Mouse (Mus musculus) kidney, postnatal 0 days (tissue): ENCODE results near the gene Morn1. TPM values are rescaled to one million over a fixed set of nuclear protein-coding genes. Genes with fewer than 3 reads are reported as not detected.

Experiments used
- ATAC-seq: fragments of 200-750 bp; cut with Nextera tagmentation; replicated peaks from 2 replicates; pipeline ENCODE4 v1.8.0; 2017; ENCODE audit warnings: low read depth, moderate number of reproducible peaks, moderate TSS enrichment, moderate library complexity; ENCODE audit not compliant: low FRiP score
- DNase-seq: peaks from one replicate; pipeline ENCODE4 v3.0.0-alpha.2; 2016; ENCODE audit warnings: low spot score
- H3K27ac ChIP-seq: fragments of 300-500 bp; sonication (generic); 2 replicates; pipeline ENCODE4 v1.5.1; 2014; ENCODE audit warnings: mild to moderate bottlenecking
- H3K27me3 ChIP-seq: fragments of 300-500 bp; sonication (generic); 2 replicates; pipeline ENCODE4 v1.6.1; 2014; ENCODE audit warnings: low read length, mixed read lengths; ENCODE audit not compliant: insufficient read depth
- H3K36me3 ChIP-seq: fragments of 300-500 bp; sonication (generic); 2 replicates; pipeline ENCODE4 v1.6.1; 2014; ENCODE audit warnings: low read length, mixed read lengths; ENCODE audit not compliant: insufficient read depth
- H3K4me1 ChIP-seq: fragments of 300-500 bp; sonication (generic); replicated peaks from 2 replicates; pipeline ENCODE4 v1.6.1; 2014; ENCODE audit warnings: antibody characterized with exemption, low read length, mixed read lengths; ENCODE audit not compliant: insufficient read depth
- H3K4me2 ChIP-seq: fragments of 300-500 bp; sonication (generic); 2 replicates; pipeline ENCODE4 v1.6.1; 2014; ENCODE audit warnings: mild to moderate bottlenecking, low read length, moderate library complexity, mixed read lengths
- H3K4me3 ChIP-seq: fragments of 300-500 bp; sonication (generic); replicated peaks from 2 replicates; pipeline ENCODE4 v1.5.1; 2014; ENCODE audit warnings: low read depth, low read length
- H3K9ac ChIP-seq: fragments of 300-500 bp; sonication (generic); 2 replicates; pipeline ENCODE4 v1.6.1; 2014; ENCODE audit warnings: low read depth, low read length
- H3K9me3 ChIP-seq: fragments of 300-500 bp; sonication (generic); replicated peaks from 2 replicates; pipeline ENCODE4 v1.6.1; 2016; ENCODE audit warnings: low read length, inconsistent platforms, mixed read lengths
- CTCF ChIP-seq: IDR thresholded peaks from 2 replicates; pipeline ENCODE4 v1.5.1; 2016; ENCODE audit warnings: antibody characterized with exemption, low read depth, mild to moderate bottlenecking, moderate library complexity
- WGBS: fragments of 180-500 bp; shearing (Covaris S2); extraction: QIAGEN DNeasy Blood & Tissue Kit; methylation state at CpG from one replicate; pipeline ENCODE4 v1.1.7; 2014; 5-methylcytosine and 5-hydroxymethylcytosine counted together
- polyA plus RNA-seq: library from polyadenylated mRNA; unstranded; fragments of >200 nt; fragmentation: Nextera tagmentation; extraction: Ambion mirVana; gene quantifications from 2 replicates; pipeline ENCODE4 v1.2.1, GENCODE M21; 2015

The Morn1 gene
- polyA plus RNA-seq, 1 experiment from 2014 or later: 7.0 TPM

DNA sequence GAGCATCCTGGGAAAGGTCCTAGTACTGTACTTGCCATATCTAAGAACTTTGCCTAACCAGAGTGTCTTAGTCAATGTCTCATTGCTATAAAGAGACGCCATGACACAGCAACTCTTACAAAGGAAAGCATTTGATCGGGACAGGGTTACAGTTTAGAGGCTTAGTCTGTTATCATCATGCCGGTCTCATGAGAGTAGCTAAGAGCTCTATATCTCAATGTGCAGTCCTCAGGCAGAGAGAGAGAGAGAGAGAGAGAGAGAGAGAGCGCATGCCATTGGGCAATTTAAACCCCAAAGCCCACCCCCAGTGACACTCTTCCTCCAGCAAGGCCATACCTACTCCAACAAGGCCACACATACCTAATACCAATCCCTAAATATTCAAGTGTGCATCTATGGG lies 21.5 kb downstream of the Morn1 start:
- H3K9me3 ChIP-seq: no peaks in the 10 kb centered on the region
- H3K36me3 ChIP-seq: no peaks in the 10 kb centered on the region
- no peak overlapping the region for H3K27ac ChIP-seq
- WGBS: 92% methylated on average over 4 of the region's 4 CpGs
- H3K9ac ChIP-seq: no peak overlapping the region
- no peak for DNase-seq
- no peak for TF ChIP-seq CTCF
- ATAC-seq: no peak
- no peaks in the 10 kb centered on the region for H3K27me3 ChIP-seq
- H3K4me2 ChIP-seq: no peak overlapping the region
- no peaks in the 10 kb centered on the region; the same call in 1 of the 2 replicates for H3K4me1 ChIP-seq
- H3K4me3 ChIP-seq: no peak overlapping the region

DNA sequence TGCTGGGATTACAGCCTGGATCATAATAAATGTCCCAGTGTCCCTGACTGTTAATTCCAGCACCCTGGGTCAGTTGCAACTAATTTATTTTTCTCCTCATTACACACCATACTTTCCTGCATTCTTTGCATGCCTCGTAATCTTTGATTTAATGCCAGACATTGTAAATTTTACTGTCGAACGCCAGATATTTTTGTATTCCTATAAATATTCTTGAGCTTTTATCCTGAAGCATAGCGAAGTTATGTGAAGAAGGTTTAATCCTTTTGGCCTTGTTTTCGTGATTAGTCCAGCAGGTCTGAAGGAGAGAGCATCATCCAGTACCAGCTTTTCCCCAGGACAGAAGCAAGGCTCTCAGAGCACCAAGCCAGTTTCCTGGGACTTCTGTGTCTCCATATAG lies 23.1 kb downstream of the Morn1 start:
- Histone ChIP-seq H3K27me3 (no peaks in the 10 kb centered on the region), H3K9ac (no peak overlapping the region), H3K4me1 (no peaks in the 10 kb centered on the region; the same call in 1 of the 2 replicates), H3K4me3 (no peak overlapping the region), H3K27ac (peak overlapping the region; percentile 36), H3K4me2 (no peak overlapping the region), H3K9me3 (no peaks in the 10 kb centered on the region), H3K36me3 (no peaks in the 10 kb centered on the region)
- DNase-seq (peak; percentile 63), ATAC-seq (no peak)
- 45% methylated on average over 5 of the region's 5 CpGs for WGBS
- TF ChIP-seq CTCF: no peak

DNA sequence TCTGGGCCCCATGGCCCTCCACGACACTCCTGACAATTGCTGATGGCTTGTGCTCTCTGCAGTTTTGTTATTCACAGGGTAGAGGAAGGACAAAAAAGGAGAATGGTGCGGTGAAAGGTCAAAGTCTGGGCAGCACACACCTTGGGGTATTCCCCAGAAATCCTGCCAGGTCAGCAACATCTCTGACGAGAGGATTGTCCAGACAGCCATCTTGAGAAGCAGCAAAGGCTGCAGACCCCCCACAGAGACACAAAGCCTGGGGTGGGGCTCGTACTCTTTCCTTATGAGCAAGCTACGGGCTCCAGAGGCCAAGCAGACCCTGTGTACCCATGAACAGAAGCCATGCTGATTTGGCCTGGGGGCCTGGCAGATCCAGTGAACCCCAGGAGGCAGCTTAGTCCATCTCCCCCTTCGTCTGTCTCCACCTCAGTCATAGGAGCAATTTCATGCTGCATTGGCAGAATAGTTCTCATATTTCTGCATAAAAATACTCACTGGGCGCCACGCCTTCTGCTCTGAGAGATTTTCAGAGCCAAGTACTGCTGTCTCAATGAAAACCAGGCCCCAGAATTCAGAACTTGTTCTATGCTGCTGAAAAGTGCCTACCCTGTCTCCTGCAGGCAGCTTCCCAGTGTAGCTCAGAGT lies 27.5 kb downstream of the Morn1 start:
- Histone ChIP-seq H3K4me3 (no peak overlapping the region), H3K9me3 (no peaks in the 10 kb centered on the region), H3K4me2 (no peak overlapping the region), H3K4me1 (no peaks in the 10 kb centered on the region; the same call in 1 of the 2 replicates), H3K27me3 (no peaks in the 10 kb centered on the region), H3K9ac (no peak overlapping the region), H3K27ac (no peak overlapping the region), H3K36me3 (no peaks in the 10 kb centered on the region)
- 67% methylated on average over 8 of the region's 8 CpGs for WGBS
- DNase-seq (no peak), ATAC-seq (peak; percentile 29; the same call in 1 of the 2 replicates)
- TF ChIP-seq CTCF: no peak

DNA sequence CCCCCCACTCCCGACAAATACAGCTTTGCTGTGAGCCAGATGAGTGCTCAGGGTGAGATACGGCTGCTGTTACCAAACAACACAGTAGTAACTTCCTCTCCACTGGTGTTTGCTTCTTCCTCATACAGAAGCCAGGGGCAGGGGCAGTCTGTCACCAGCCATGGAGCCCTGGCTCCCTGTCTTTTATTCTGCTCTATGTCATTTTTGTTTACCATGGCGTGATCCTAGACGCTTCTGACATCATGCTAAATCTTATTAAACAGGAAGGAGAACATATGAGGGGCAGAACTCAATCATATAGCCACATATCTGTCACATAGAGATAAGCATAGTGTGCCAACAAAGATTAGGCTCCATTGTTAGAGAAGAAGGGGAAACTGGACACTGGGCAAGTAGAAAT lies 30.2 kb downstream of the Morn1 start:
- H3K36me3 ChIP-seq: no peaks in the 10 kb centered on the region
- TF ChIP-seq CTCF: no peak
- DNase-seq (no peak), ATAC-seq (no peak)
- H3K4me1 ChIP-seq: no peaks in the 10 kb centered on the region
- no peak overlapping the region for H3K27ac ChIP-seq
- no peak overlapping the region for H3K4me3 ChIP-seq
- no peak overlapping the region for H3K4me2 ChIP-seq
- H3K9ac ChIP-seq: no peak overlapping the region
- no peaks in the 10 kb centered on the region for H3K9me3 ChIP-seq
- WGBS: 70% methylated on average over 4 of the region's 4 CpGs
- H3K27me3 ChIP-seq: no peaks in the 10 kb centered on the region

DNA sequence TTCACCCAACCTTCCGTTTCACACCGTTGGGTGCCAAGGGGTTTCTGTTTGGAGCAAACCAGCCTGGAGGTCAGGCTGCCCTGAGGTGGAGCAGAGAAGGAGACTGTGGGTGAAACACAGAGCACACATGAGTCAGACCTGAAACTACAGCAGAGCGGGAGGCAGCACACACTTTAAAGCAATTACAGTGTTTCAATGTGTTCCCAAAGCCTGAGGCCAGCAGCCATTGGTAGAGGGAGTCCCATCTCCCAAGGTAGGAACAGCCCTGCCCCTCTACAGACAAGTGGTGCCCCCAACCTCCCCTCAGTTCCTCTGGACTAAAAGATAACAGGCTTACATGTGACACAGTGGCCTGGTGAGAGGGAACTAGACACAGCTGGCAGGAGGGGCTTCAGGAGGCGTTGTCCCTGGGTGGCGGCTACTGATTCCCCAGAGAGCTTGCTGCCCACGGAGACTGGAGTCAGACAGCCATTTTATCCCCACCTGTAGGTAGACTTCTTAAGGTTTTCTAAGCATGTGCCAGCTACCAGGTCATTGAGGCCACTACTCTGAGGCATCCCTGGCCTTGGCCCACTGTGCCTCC lies 31.1 kb downstream of the Morn1 start:
- H3K9me3 ChIP-seq: no peaks in the 10 kb centered on the region
- ATAC-seq: no peak

DNA sequence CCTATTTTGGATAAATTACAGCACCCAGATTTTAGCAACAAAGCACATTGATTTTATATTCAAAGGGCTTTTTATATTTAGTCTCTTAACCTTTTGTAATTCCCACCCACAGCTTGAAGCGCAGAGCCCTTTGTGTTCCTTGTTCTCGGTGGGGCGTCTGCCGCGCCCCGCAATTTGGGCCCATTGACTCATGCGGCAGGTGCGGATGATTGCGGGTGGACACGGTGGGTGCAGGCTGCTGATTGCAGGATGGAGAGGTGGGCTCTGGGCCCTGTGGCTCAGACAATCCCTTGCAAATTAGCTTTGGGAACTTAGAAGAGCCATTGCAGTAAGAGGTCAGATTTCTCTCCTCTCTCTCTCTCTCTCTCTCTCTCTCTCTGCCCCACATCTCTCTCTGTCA lies 31.9 kb downstream of the Morn1 start:
- Histone ChIP-seq H3K4me2 (no peak overlapping the region), H3K9me3 (no peaks in the 10 kb centered on the region), H3K4me3 (no peak overlapping the region), H3K4me1 (peaks cover 9% of the 10 kb centered on the region), H3K27me3 (no peaks in the 10 kb centered on the region), H3K36me3 (no peaks in the 10 kb centered on the region), H3K27ac (no peak overlapping the region), H3K9ac (no peak overlapping the region)
- TF ChIP-seq CTCF: no peak
- ATAC-seq (no peak), DNase-seq (no peak)
- WGBS: 76% methylated on average over 10 of the region's 10 CpGs

More for the DNA sequence above, 31.1 kb downstream of the Morn1 start:
- H3K4me2 ChIP-seq: no peak overlapping the region
- no peak for DNase-seq
- no peak for TF ChIP-seq CTCF
- H3K9ac ChIP-seq: no peak overlapping the region
- WGBS: 72% methylated on average over 6 of the region's 6 CpGs
- no peak overlapping the region for H3K4me3 ChIP-seq
- no peaks in the 10 kb centered on the region for H3K27me3 ChIP-seq
- no peak overlapping the region for H3K27ac ChIP-seq
- peaks cover 2% of the 10 kb centered on the region for H3K4me1 ChIP-seq
- H3K36me3 ChIP-seq: no peaks in the 10 kb centered on the region
